Mouse (Mus musculus) c-Kit-positive CD71-positive TER-119-negative erythroid progenitor cells, embryonic 14.5 days (primary cell): ENCODE measurements around the gene Mafk.

Source experiments
- DNase-seq: peaks from one replicate; pipeline ENCODE4 v3.0.0-alpha.2; 2013; ENCODE audit warnings: low read depth

Gene Mafk

GRCm38 (mm10) chr5:139796900-139797299 is 5.6 kb downstream of the Mafk start:
- no peak for DNase-seq

- no peak for DNase-seq
Measured at GRCm38 (mm10) chr5:139797473-139798167, 6.3 kb downstream of the Mafk start.

GRCm38 (mm10) chr5:139798168-139798900 is 7.0 kb downstream of the Mafk start:
- DNase-seq = no peak

GRCm38 (mm10) chr5:139799041-139799440 is 7.7 kb downstream of the Mafk start:
- DNase-seq = no peak

- DNase-seq = no peak
Measured at GRCm38 (mm10) chr5:139799801-139800590, 8.7 kb downstream of the Mafk start.

GRCm38 (mm10) chr5:139801231-139801630 is 9.9 kb downstream of the Mafk start:
- no peak for DNase-seq

GRCm38 (mm10) chr5:139801880-139802279 is 10.6 kb downstream of the Mafk start:
- DNase-seq = no peak

GRCm38 (mm10) chr5:139803165-139803564 is 11.9 kb downstream of the Mafk start:
- no peak for DNase-seq

GRCm38 (mm10) chr5:139803601-139804102 is 12.3 kb downstream of the Mafk start:
- no peak for DNase-seq

GRCm38 (mm10) chr5:139804107-139804551 is 12.8 kb downstream of the Mafk start:
- peak; percentile 88 for DNase-seq

- DNase-seq = no peak
Measured at GRCm38 (mm10) chr5:139804573-139805111, 13.3 kb downstream of the Mafk start.

GRCm38 (mm10) chr5:139805924-139806323 is 14.6 kb downstream of the Mafk start:
- no peak for DNase-seq

GRCm38 (mm10) chr5:139809397-139809796 is 18.1 kb downstream of the Mafk start:
- DNase-seq = no peak

GRCm38 (mm10) chr5:139811677-139812397 is 20.5 kb downstream of the Mafk start:
- no peak for DNase-seq

GRCm38 (mm10) chr5:139812398-139813125 is 21.2 kb downstream of the Mafk start:
- DNase-seq = no peak

- DNase-seq = no peak
Measured at GRCm38 (mm10) chr5:139813126-139813490, 21.8 kb downstream of the Mafk start.

GRCm38 (mm10) chr5:139813963-139814381 is 22.7 kb downstream of the Mafk start:
- no peak for DNase-seq

GRCm38 (mm10) chr5:139815964-139816363 is 24.7 kb downstream of the Mafk start:
- no peak for DNase-seq

GRCm38 (mm10) chr5:139816445-139816844 is 25.1 kb downstream of the Mafk start:
- no peak for DNase-seq

GRCm38 (mm10) chr5:139817292-139817691 is 26.0 kb downstream of the Mafk start:
- no peak for DNase-seq

GRCm38 (mm10) chr5:139818056-139818455 is 26.7 kb downstream of the Mafk start:
- DNase-seq = no peak
